Mouse (Mus musculus) liver, adult 2 months (tissue): ENCODE results near the gene Cdkn1a.

Experiments used
- CTCF ChIP-seq: fragments of 200-500 bp; IDR thresholded peaks from 2 replicates; pipeline ENCODE4 v1.5.1; 2011; ENCODE audit warnings: low read depth, low read length, control low read depth
- POLR2A ChIP-seq: fragments of 200-500 bp; IDR thresholded peaks from 2 replicates; pipeline ENCODE4 v1.6.1; 2011; ENCODE audit warnings: low read length, control low read depth; ENCODE audit not compliant: insufficient read depth; ENCODE audit errors: extremely low read depth

- TF ChIP-seq CTCF (no peak), POLR2A (no peak)
Measured at GRCm38 (mm10) chr17:29123578-29124174, 32.9 kb downstream of the Cdkn1a start.
